18 mouse cellular contexts compared by ENCODE assay signal in genomic region chr2:100344921-100345425, GRCm38 (mm10).
A peak's percentile ranks its signal among the peaks of the same experiment; 100 is the strongest.
DNase-seq lines count a peak whose midpoint lies in the region; ATAC-seq lines count a peak whose summit lies in the region.
"Had no signal": no experiment of that assay in that cellular context is flagged by ENCODE, and none has a peak within 500 bp of the region (broad histone marks: within the 10 kb centered on the region; RNA-seq: fewer than 3 reads in every experiment).

No protein-coding gene starts in this region.

- ATAC-seq in forebrain, embryonic 11.5 days (replicated peaks; ENCODE audit: low FRiP score), result peak; percentile 40; the same call in 1 of the 2 replicates
- no peak for ATAC-seq in forebrain, embryonic 15.5 days (replicated peaks)
- ATAC-seq in hindbrain, embryonic 11.5 days (ENCODE audit: low FRiP score), result peak; percentile 66; the same call in 1 of the 2 replicates
- no peak for ATAC-seq in hindbrain, embryonic 14.5 days (ENCODE audit: low FRiP score)
- peak; percentile 54; the same call in 1 of the 2 replicates for ATAC-seq in midbrain, embryonic 11.5 days (ENCODE audit: low FRiP score)
- ATAC-seq: hindbrain, postnatal 0 days had no signal

- DNase-seq in forebrain, embryonic 11.5 days (ENCODE audit: low spot score), result no peak
- DNase-seq in hindbrain, embryonic 11.5 days (ENCODE audit: low spot score), result no peak
- no peak for DNase-seq in hindbrain, embryonic 14.5 days (ENCODE audit: low spot score)
- DNase-seq in midbrain, embryonic 11.5 days (ENCODE audit: low spot score, missing footprints), result no peak
- DNase-seq in midbrain, embryonic 10.5 days (ENCODE audit: low spot score), result no peak
- no peak for DNase-seq in ovary, postnatal 10 days (ENCODE audit: low spot score)
- DNase-seq: adrenal gland, postnatal 10 days; cerebellum, adult 11 months; cerebellum, adult 8-10 months; cerebellum, postnatal 14 days; embryo, embryonic 11 days; gastrocnemius, postnatal 36 days; heart, adult 18-20 months; heart, postnatal 14 days had no signal

- H3K4me3 ChIP-seq in forebrain, embryonic 11.5 days (ENCODE audit: low read depth, low read length), result no peak overlapping the region
- H3K4me3 ChIP-seq in forebrain, embryonic 15.5 days, result no peak overlapping the region
- H3K4me3 ChIP-seq in hindbrain, embryonic 11.5 days (ENCODE audit: low read depth, low read length), result no peak overlapping the region
- H3K4me3 ChIP-seq in hindbrain, embryonic 14.5 days (replicated peaks; ENCODE audit: low read length), result no peak overlapping the region
- H3K4me3 ChIP-seq in midbrain, embryonic 11.5 days (ENCODE audit: low read depth, low read length), result no peak overlapping the region
- H3K4me3 ChIP-seq in midbrain, embryonic 10.5 days, result no peak overlapping the region
- H3K4me3 ChIP-seq: heart, embryonic 10.5 days; heart, embryonic 15.5 days had no signal

- no peaks in the 10 kb centered on the region for H3K27me3 ChIP-seq in forebrain, embryonic 11.5 days (ENCODE audit: control insufficient read depth, insufficient read depth, low read length)
- no peaks in the 10 kb centered on the region for H3K27me3 ChIP-seq in forebrain, embryonic 15.5 days
- no peaks in the 10 kb centered on the region for H3K27me3 ChIP-seq in hindbrain, embryonic 11.5 days (ENCODE audit: control insufficient read depth, insufficient read depth, low read length)
- no peaks in the 10 kb centered on the region for H3K27me3 ChIP-seq in hindbrain, embryonic 14.5 days (ENCODE audit: control insufficient read depth, insufficient read depth, low read length)
- no peaks in the 10 kb centered on the region for H3K27me3 ChIP-seq in midbrain, embryonic 11.5 days (ENCODE audit: control insufficient read depth, insufficient read depth, low read length)
- no peaks in the 10 kb centered on the region for H3K27me3 ChIP-seq in midbrain, embryonic 10.5 days (ENCODE audit: low read depth, poor library complexity, severe bottlenecking)
- H3K27me3 ChIP-seq: heart, embryonic 15.5 days had no signal

- no peak overlapping the region for H3K9ac ChIP-seq in forebrain, embryonic 11.5 days (ENCODE audit: low read length)
- H3K9ac ChIP-seq in forebrain, embryonic 15.5 days (replicated peaks), result no peak overlapping the region
- H3K9ac ChIP-seq in hindbrain, embryonic 11.5 days (ENCODE audit: low read depth, low read length), result no peak overlapping the region
- no peak overlapping the region for H3K9ac ChIP-seq in hindbrain, embryonic 14.5 days
- H3K9ac ChIP-seq in midbrain, embryonic 11.5 days (ENCODE audit: low read length), result no peak overlapping the region
- H3K9ac ChIP-seq: heart, embryonic 15.5 days had no signal

- no peaks in the 10 kb centered on the region for H3K4me1 ChIP-seq in forebrain, embryonic 11.5 days (replicated peaks; ENCODE audit: control insufficient read depth, insufficient read depth, low read length)
- H3K4me1 ChIP-seq in forebrain, embryonic 15.5 days, result no peaks in the 10 kb centered on the region
- H3K4me1 ChIP-seq in hindbrain, embryonic 11.5 days (replicated peaks; ENCODE audit: control insufficient read depth, insufficient read depth, low read length), result no peaks in the 10 kb centered on the region
- no peaks in the 10 kb centered on the region for H3K4me1 ChIP-seq in hindbrain, embryonic 14.5 days (replicated peaks; ENCODE audit: control insufficient read depth, insufficient read depth, low read length)
- H3K4me1 ChIP-seq in midbrain, embryonic 11.5 days (ENCODE audit: control insufficient read depth, insufficient read depth, low read length), result no peaks in the 10 kb centered on the region
- no peaks in the 10 kb centered on the region for H3K4me1 ChIP-seq in midbrain, embryonic 10.5 days
- H3K4me1 ChIP-seq: heart, embryonic 10.5 days; heart, embryonic 15.5 days had no signal

- H3K27ac ChIP-seq in forebrain, embryonic 11.5 days (ENCODE audit: low read depth, low read length), result no peak overlapping the region
- H3K27ac ChIP-seq in forebrain, embryonic 15.5 days (replicated peaks), result no peak overlapping the region
- no peak overlapping the region for H3K27ac ChIP-seq in hindbrain, embryonic 11.5 days (ENCODE audit: low read depth, low read length)
- no peak overlapping the region for H3K27ac ChIP-seq in hindbrain, embryonic 14.5 days
- no peak overlapping the region for H3K27ac ChIP-seq in midbrain, embryonic 11.5 days (ENCODE audit: low read depth, low read length)
- no peak overlapping the region for H3K27ac ChIP-seq in midbrain, embryonic 10.5 days (replicated peaks)
- H3K27ac ChIP-seq: heart, embryonic 10.5 days; heart, embryonic 15.5 days; hindbrain, postnatal 0 days had no signal

- no peaks in the 10 kb centered on the region for H3K36me3 ChIP-seq in forebrain, embryonic 11.5 days (ENCODE audit: control insufficient read depth, insufficient read depth, low read length)
- H3K36me3 ChIP-seq in forebrain, embryonic 15.5 days, result no peaks in the 10 kb centered on the region
- H3K36me3 ChIP-seq in hindbrain, embryonic 11.5 days (ENCODE audit: control insufficient read depth, insufficient read depth, low read length), result no peaks in the 10 kb centered on the region
- no peaks in the 10 kb centered on the region for H3K36me3 ChIP-seq in hindbrain, embryonic 14.5 days (replicated peaks; ENCODE audit: control insufficient read depth, insufficient read depth)
- no peaks in the 10 kb centered on the region for H3K36me3 ChIP-seq in midbrain, embryonic 11.5 days (ENCODE audit: control insufficient read depth, insufficient read depth, low read length)
- H3K36me3 ChIP-seq in midbrain, embryonic 10.5 days, result no peaks in the 10 kb centered on the region
- H3K36me3 ChIP-seq: heart, embryonic 10.5 days; heart, embryonic 15.5 days had no signal

- H3K4me2 ChIP-seq in forebrain, embryonic 11.5 days (ENCODE audit: low read depth, low read length, severe bottlenecking), result no peak overlapping the region
- H3K4me2 ChIP-seq in forebrain, embryonic 15.5 days (replicated peaks), result no peak overlapping the region
- no peak overlapping the region for H3K4me2 ChIP-seq in hindbrain, embryonic 11.5 days (replicated peaks; ENCODE audit: low read depth, low read length)
- H3K4me2 ChIP-seq in hindbrain, embryonic 14.5 days (replicated peaks), result no peak overlapping the region
- no peak overlapping the region for H3K4me2 ChIP-seq in midbrain, embryonic 11.5 days
- H3K4me2 ChIP-seq: heart, embryonic 15.5 days had no signal

- H3K9me3 ChIP-seq in forebrain, embryonic 11.5 days (ENCODE audit: control insufficient read depth, low read length), result no peaks in the 10 kb centered on the region
- no peaks in the 10 kb centered on the region for H3K9me3 ChIP-seq in forebrain, embryonic 15.5 days
- no peaks in the 10 kb centered on the region for H3K9me3 ChIP-seq in hindbrain, embryonic 11.5 days (ENCODE audit: control insufficient read depth, low read length)
- no peaks in the 10 kb centered on the region for H3K9me3 ChIP-seq in hindbrain, embryonic 14.5 days (ENCODE audit: control insufficient read depth, low read length)
- H3K9me3 ChIP-seq in midbrain, embryonic 11.5 days (ENCODE audit: control insufficient read depth, low read length), result no peaks in the 10 kb centered on the region
- H3K9me3 ChIP-seq in midbrain, embryonic 10.5 days (replicated peaks), result no peaks in the 10 kb centered on the region
- H3K9me3 ChIP-seq: heart, embryonic 10.5 days; heart, embryonic 15.5 days had no signal

- WGBS in forebrain, embryonic 11.5 days, result 91% methylated on average over 3 of the region's 3 CpGs
- WGBS in forebrain, embryonic 15.5 days, result 91% methylated on average over 3 of the region's 3 CpGs
- 86% methylated on average over 3 of the region's 3 CpGs for WGBS in hindbrain, embryonic 11.5 days
- 93% methylated on average over 3 of the region's 3 CpGs for WGBS in hindbrain, embryonic 14.5 days
- WGBS in midbrain, embryonic 11.5 days, result 87% methylated on average over 3 of the region's 3 CpGs
- WGBS in midbrain, embryonic 10.5 days, result 95% methylated on average over 3 of the region's 3 CpGs

Comparison
In these comparisons a context has a peak if more than half of its experiments do, and no peak if none do; other contexts are left out.
1. ATAC-seq: peak in forebrain, embryonic 11.5 days (single experiment), hindbrain, embryonic 11.5 days (single experiment) and midbrain, embryonic 11.5 days (single experiment); none in forebrain, embryonic 15.5 days (single experiment) and hindbrain, embryonic 14.5 days (single experiment).